Mouse (Mus musculus): ENCODE results near the gene Gm49450. TPM values are rescaled to one million over a fixed set of nuclear protein-coding genes. Genes with fewer than 3 reads are reported as not detected.

Gm49450 gene
- polyA plus RNA-seq, 1 experiment, result 183 TPM

DNA sequence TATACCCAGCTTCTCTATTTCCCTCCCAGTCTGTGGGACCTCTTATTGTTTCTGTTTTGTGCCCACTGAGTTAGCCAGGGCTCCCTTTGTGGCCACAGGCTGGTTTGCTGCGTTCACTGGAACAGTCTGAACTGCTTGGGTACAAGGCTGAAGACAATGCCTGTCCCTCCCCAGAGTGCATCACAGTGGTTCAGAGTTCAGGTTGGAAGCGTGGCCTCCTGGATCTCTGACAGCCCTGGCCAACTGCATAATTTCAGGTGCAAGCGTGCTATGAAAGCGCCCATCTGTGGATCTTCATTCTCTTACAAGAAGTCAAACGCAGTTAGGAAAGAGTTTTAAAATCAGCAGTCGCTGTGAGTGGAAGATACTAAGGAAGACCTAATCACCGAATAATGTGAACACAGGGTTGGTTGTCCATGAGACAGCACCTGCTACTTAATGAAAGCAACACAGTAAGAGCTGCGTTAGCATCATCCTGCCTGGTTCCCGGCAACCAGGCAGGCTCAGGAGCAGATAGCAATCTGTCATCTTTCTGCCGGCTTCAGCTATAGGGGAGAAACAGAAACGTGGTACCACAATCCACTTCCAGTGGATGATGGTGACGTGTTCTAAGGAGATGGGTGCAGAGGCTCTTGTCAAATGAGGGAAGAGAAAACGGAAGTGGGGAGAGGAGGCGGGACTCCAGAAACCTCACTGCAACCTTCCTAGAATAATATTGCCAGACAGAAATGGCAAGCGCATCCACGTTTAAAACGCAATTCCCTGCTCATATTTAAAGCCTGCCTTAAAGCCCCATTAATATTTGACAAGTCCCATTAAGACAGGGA lies 38.9 kb upstream of the Gm49450 start:
- TF ChIP-seq POLR2A (IDR thresholded peaks at IDR 0.05; ENCODE audit: borderline replicate concordance, extremely low read depth, insufficient read depth, insufficient read length, poor library complexity, severe bottlenecking) (0 out of 2 replicates have a peak, but pooled peaks have one; percentile 19), CTCF (IDR thresholded peaks at IDR 0.05; ENCODE audit: borderline replicate concordance, extremely low read depth, insufficient read depth, insufficient read length) (no peak)
- DNase-seq (ENCODE audit: low read depth), result peak; percentile 97

DNA sequence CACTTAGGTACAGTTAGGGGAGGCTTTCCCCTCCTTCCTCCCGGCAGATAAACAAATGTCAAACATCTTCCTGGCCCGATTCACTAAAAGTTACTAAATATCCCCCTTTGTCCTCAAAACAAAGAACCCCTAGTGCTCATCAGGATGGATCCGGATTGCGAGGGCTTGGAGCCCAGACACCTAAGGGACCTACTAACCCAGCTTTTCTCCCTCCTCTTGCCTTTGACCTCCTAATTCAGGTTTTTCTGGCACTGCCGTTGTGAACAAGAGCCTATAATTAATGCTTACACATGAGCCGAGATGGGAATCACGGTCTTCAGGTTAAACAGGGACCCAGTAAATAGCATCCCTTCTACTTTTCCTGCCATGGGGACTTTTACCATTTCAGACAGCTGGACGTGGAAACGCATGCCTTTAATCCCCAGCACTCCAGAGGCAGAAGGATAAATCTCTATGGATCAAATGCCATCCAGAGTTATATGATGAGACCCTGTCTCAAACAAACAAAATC lies 38.2 kb upstream of the Gm49450 start:
- peak; percentile 69 for DNase-seq (ENCODE audit: low read depth)

DNA sequence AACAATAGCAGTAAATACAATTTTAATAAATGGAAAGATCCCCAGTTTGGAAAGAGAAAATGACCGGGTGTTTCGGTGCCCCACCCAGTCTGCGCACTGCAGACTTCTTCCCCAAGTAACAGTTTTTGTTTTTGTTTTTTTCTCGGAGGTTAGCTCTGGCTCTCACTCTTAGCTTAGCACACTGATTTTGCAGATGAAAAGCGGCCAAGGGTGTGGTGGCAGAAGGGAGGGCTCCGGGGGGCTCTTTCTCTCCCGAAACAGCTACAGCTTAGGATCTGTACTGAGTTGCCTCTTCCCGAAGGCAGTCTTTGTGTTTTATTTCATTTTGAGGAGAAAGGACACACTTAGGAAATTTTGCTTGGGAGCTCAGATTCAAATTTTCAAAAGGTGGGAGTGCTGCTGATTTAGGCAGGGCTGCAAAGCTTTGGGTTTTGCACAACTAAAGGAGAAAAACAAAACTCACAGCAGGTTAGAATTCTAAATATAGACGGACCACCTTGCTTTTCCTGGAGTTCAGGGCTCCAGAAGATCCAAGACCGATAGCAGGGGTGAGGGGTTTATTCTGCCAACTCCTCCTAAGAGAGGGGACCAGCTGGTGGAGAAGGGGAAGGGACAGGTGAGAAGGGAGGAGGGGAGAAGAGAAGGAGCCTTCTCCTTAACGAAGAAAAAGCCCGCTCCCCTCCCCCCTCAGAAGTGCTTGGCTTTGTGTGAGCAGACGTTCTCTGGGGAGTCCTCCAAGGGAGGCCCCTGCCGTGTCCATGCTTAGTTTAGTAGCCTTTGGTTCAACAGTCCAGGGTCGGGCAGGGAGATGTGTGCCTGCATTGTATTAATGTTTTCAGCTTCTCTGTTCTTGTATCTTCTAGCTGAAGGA lies 37.6 kb upstream of the Gm49450 start:
- DNase-seq (ENCODE audit: low read depth), result peak; percentile 87
- TF ChIP-seq CTCF (IDR thresholded peaks at IDR 0.05; ENCODE audit: borderline replicate concordance, extremely low read depth, insufficient read depth, insufficient read length) (no peak), POLR2A (IDR thresholded peaks at IDR 0.05; ENCODE audit: borderline replicate concordance, extremely low read depth, insufficient read depth, insufficient read length, poor library complexity, severe bottlenecking) (no peak)

More for the DNA sequence above, 38.2 kb upstream of the Gm49450 start:
- no peak for TF ChIP-seq POLR2A (IDR thresholded peaks at IDR 0.05; ENCODE audit: borderline replicate concordance, extremely low read depth, insufficient read depth, insufficient read length, poor library complexity, severe bottlenecking)
- no peak for TF ChIP-seq CTCF (IDR thresholded peaks at IDR 0.05; ENCODE audit: borderline replicate concordance, extremely low read depth, insufficient read depth, insufficient read length)

DNA sequence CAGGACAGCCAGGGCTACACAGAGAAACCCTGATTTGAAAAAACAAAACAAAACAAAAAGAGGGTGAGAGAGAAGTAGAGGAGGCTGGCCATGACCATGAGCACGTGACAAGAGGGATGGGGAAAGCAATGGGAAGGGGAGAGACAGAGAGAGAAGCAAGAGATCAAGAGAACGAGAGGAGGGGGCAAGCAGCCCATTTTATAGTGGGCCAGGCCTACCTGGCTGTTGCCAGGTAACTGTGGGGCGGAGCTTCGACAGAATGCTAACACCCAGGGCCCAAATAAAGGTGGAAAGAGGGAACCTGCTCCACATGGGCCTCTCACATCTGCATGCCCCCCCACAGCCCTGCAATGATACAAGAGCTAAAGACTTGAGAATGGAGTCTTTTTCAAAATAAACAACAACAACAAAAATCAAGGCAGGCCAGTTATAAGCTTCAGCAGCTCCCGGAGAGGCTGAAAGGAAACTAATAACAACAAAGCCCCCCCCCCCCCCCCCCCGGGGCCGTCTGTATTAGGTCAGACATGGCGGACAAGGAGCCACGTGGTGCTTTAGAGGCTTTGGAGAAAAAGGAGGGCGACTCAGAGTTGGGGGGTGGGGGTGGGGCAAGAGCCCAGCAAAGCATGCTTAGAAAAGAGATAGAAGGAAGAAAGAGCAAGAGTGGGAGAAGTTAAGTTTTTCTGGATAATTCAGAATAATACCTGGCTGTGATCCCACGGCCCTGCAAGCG lies 36.5 kb upstream of the Gm49450 start:
- DNase-seq (ENCODE audit: low read depth), result peak; percentile 78
- no peak for TF ChIP-seq CTCF (IDR thresholded peaks at IDR 0.05; ENCODE audit: borderline replicate concordance, extremely low read depth, insufficient read depth, insufficient read length)
- no peak for TF ChIP-seq POLR2A (IDR thresholded peaks at IDR 0.05; ENCODE audit: borderline replicate concordance, extremely low read depth, insufficient read depth, insufficient read length, poor library complexity, severe bottlenecking)

DNA sequence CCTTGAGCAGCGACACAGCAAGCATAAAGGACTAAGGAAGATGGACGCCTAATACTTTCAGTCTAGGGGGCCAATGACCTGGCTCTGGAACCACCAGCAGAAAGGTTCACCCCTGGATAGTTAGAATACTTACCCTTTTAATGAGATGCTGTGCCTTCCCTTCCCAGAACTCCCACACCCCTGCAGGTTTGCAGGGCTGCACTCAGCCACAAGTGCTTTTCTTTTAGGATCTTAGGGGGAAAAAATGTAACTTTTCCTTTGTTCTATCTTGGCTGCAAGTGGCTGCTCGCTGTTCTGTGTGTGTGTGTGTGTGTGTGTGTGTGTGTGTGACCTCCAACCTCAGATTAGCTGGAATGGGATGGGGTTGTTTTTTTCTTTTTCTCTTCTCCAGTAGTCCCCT lies 35.4 kb upstream of the Gm49450 start:
- TF ChIP-seq CTCF (IDR thresholded peaks at IDR 0.05; ENCODE audit: borderline replicate concordance, extremely low read depth, insufficient read depth, insufficient read length), result no peak
- peak; percentile 23 for DNase-seq (ENCODE audit: low read depth)

DNA sequence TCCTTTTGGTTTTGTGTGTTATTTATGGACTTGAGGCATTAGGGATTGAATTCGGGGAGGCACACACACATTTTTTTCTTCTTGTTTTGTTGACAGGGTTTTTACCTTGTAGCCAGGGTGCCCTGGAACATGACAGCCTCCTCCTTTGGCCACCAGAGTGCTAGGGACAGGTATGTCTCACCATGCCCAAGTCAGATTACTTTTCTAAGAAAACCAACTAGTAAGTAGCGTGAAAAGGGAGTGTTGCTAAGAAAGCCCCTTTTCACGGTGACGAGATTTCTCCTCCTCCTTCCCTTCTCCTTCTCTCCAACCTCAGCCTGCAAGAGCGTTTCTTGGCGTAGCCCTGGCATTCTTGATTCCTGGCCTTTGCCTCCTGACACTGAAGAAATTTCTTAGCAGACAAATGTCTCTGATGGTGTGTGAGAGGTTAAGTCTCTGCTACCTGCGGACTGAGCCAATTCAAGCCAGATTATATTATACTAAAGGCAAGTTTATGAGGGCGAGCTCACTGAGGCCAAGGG lies 34.4 kb upstream of the Gm49450 start:
- peak; percentile 46 for DNase-seq (ENCODE audit: low read depth)
- no peak for TF ChIP-seq CTCF (IDR thresholded peaks at IDR 0.05; ENCODE audit: borderline replicate concordance, extremely low read depth, insufficient read depth, insufficient read length)
- TF ChIP-seq POLR2A (IDR thresholded peaks at IDR 0.05; ENCODE audit: borderline replicate concordance, extremely low read depth, insufficient read depth, insufficient read length, poor library complexity, severe bottlenecking), result no peak

DNA sequence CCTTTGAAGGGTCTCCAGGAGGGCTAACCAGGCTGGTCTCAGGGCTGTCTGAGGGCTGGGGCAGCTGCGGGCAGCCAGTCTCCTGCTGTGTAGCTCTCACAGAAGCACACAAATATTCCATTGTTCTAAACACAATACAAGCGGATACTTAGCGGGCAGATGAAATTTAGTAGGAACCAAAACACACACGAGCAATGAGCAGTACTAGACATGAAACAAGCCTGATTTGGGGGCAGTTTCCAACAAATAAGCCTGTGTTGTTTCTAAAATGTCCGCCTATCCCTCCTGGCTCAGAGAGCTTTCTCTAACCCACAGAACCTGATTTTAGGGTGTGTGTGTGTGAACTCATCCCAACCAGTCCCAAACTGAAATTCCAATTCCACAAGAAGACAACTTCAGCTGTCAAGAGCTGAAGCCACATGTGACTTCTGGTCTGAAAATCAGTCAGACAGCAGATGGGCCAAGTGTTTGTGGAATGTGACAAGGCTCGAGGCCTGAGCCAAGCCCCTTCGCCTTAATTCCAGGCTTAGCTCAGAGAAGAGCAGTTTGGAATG lies 33.8 kb upstream of the Gm49450 start:
- DNase-seq (ENCODE audit: low read depth), result peak; percentile 89
- TF ChIP-seq POLR2A (IDR thresholded peaks at IDR 0.05; ENCODE audit: borderline replicate concordance, extremely low read depth, insufficient read depth, insufficient read length, poor library complexity, severe bottlenecking), result no peak
- TF ChIP-seq CTCF (IDR thresholded peaks at IDR 0.05; ENCODE audit: borderline replicate concordance, extremely low read depth, insufficient read depth, insufficient read length), result no peak

DNA sequence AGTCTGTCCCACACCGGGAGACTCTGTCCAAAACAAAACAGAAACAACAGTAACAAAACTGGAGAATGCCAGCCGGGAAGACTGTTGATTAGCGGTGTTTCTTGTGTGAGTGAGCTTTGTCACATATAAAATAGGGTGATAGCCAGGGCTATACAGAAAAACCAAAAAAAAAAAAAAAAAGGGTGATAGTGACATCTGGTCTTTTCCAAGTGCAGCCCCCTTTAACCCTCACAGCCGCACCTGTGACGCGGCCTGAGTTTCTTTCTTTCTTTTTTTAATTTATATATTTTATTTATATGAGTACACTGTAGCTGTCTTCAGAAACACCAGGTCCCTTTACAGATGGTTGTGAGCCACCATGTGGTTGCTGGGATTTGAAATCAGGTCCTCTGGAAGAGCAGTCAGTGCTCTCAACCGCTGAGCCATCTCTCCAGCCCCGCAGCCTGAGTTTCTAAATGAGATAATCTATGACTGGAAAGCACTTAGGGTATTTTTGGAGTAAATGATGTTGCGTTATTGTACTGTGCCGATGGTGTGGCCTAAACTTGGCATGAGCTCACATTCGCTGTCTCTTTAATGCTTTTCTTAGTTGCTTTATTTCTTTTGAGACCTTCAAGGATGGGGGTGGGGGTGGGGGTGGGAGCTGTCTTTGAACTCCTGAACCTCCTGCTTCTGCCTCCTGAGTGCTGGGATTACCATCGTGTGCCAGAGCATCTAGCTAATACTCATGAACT lies 32.8 kb upstream of the Gm49450 start:
- TF ChIP-seq CTCF (IDR thresholded peaks at IDR 0.05; ENCODE audit: borderline replicate concordance, extremely low read depth, insufficient read depth, insufficient read length) (no peak), POLR2A (IDR thresholded peaks at IDR 0.05; ENCODE audit: borderline replicate concordance, extremely low read depth, insufficient read depth, insufficient read length, poor library complexity, severe bottlenecking) (no peak)
- DNase-seq (ENCODE audit: low read depth), result peak; percentile 81

DNA sequence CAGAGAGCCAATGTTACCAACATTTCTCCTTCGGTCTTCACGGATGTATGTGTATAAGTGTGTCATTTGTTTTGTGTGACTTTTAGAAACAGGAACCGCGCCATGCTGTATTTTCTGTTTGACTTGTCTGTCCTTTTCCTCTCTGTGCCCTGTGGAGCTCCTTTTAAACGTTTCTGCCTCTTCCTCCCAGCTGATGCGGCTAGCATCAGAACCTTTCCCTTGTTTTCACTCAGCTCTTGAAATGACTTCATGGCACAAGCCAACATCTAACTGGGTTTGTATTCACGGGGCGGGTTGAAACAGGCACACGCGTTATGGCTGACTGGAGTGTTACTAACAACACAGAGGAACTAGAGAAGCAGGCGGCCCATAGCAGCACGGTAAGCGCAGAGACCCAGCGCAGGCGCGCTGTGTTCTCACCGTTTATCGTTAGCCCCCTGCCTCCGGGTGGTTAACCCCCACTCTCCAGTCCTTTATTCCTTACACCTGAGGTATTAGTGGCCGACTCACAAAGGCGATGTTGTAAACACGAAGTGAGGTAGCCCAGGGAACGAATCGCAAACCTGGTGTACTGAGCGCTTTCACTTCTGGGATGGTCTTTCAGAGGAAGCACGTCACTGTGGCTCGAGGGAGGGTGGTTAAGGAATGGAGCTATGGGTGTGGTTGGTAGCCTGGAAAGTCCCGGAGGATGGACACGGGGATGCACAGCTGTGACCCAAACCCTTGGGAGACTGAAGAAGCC lies 32.1 kb upstream of the Gm49450 start:
- TF ChIP-seq CTCF (IDR thresholded peaks at IDR 0.05; ENCODE audit: borderline replicate concordance, extremely low read depth, insufficient read depth, insufficient read length) (no peak), POLR2A (IDR thresholded peaks at IDR 0.05; ENCODE audit: borderline replicate concordance, extremely low read depth, insufficient read depth, insufficient read length, poor library complexity, severe bottlenecking) (peak; percentile 21; the same call in 1 of the 2 replicates)

More for the DNA sequence above, 32.1 kb upstream of the Gm49450 start:
- DNase-seq (ENCODE audit: low read depth), result peak; percentile 91

All from brain, embryonic 14.5 days (tissue).